Mouse (Mus musculus) induced T-regulatory cell, adult 2 months (primary cell): ENCODE results near the gene Car11.

Experiments used
- DNase-seq: peaks from one replicate; pipeline ENCODE4 v3.0.0-alpha.2; 2012; ENCODE audit warnings: low read depth

Gene Car11

GRCm38 (mm10) chr7:45723301-45723700 is 23.7 kb downstream of the Car11 start:
- DNase-seq: no peak

DNA sequence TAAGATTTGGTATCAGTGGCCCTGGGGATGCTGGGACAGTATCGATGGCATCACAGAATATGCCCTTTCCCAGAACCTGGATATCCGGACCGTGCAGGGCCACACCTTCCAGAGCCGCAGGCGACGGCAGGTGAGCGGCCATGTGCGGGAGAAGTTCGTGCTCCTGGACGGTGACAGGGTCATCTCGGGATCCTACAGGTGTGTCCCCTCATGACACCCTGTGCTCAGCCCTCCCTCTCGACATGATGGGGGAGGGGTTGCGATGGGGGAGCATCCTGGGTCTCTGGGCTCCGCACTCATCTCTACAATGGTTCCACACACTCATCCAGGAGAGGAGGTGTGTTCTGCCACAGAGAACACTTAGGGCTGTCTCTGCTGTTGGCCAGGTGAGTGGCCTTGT is 24.1 kb downstream of the Car11 start:
- no peak for DNase-seq

- no peak for DNase-seq
These were observed 25.5 kb downstream of the Car11 start for GRCm38 (mm10) chr7:45725151-45725550.

DNA sequence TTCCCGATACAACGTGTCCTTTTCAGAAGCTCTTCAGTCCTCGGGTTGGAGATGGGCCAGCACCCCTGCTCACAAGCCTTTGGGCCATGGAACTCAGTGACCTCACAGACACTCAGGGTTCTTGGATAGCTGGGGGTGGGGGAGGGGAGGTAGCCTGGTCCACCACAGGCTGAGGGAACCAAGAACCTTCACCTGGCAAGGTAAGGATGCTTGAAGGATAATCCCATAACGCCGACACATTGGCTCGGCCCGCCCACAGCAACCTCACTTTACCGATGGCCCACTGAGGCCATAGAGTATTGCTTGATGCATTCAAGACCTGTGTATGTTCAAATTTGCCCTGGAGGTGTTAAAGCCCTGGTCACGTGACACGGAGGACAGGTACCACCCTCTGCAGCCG is 26.1 kb downstream of the Car11 start, which contains the start of gene Spaca4:
Gene Spaca4, minus strand, starts transcription at position 101 of the 400 bp plus-strand sequence.
- no peak for DNase-seq

- DNase-seq: no peak
These were observed 26.8 kb downstream of the Car11 start for GRCm38 (mm10) chr7:45726419-45726818.

GRCm38 (mm10) chr7:45727625-45728024 is 28.0 kb downstream of the Car11 start:
- no peak for DNase-seq

- peak; percentile 53 for DNase-seq
These were observed 31.2 kb downstream of the Car11 start for GRCm38 (mm10) chr7:45730727-45731431.

DNA sequence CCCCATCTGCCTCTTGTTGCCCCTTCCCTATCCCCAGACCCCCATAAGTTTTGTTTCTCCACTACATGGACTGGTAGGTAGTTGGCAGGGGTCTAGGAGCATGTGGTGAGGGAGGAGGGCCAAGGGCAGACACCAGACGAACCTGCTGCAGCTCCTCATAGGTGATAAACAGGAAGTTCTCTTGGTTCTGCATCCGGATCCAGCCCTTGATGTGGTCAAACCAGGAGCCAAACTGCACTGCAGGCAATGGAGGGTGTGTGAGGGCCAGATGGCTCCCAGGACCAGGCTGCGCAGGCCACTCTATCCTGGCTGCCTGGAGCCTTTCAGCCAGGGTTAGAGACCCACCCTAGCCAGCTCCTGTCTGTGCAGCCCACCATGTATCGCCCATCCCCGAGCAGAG is 33.8 kb downstream of the Car11 start:
- DNase-seq: peak; percentile 87

- DNase-seq: peak; percentile 98
These were observed 39.6 kb downstream of the Car11 start for GRCm38 (mm10) chr7:45739162-45739763.

DNA sequence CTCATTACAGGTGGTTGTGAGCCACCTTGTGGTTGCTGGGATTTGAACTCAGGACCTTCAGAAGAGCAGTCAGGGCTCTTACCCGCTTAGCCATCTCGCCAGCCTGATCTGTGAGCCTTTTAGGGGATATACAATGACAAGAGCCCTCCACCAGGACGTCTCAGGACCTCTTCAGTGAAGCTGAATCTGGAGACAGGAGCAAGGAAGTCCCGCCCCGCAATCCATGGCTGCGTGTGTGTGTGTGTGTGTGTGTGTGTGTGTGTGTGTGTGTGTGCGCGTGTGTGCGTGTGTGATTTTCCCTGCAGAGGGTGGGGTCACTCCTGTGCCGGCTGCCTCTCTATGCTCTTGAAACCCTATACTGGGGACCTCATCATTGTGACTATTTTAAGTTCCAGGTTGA is 40.2 kb downstream of the Car11 start:
- DNase-seq: peak; percentile 62

DNA sequence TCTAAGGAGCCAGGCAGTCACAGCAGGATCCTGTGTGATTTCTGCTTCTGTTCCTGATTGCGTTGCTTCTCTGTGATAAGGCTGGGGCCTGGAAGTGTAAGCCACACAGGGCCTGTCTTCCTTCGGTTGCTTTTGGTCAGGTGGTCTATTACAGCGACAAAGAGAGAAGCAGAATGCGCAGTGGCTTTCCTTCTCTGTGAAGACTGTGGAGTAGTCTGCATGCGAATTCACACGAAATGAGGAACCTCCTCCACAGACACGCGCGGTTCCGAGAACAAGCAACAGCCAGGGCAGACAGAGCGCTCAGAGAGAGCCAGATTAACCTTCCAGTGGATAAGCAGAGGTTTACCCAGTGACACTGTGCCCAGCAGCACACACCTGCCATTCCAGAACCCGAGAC is 41.7 kb downstream of the Car11 start:
- DNase-seq: no peak

- DNase-seq: peak; percentile 90
These were observed 42.1 kb downstream of the Car11 start for GRCm38 (mm10) chr7:45741777-45742176.

GRCm38 (mm10) chr7:45742338-45742737 is 42.7 kb downstream of the Car11 start:
- peak; percentile 90 for DNase-seq

GRCm38 (mm10) chr7:45744387-45744786 is 44.7 kb downstream of the Car11 start:
- peak; percentile 73 for DNase-seq

- peak; percentile 54 for DNase-seq
These were observed 46.9 kb downstream of the Car11 start for GRCm38 (mm10) chr7:45746518-45746917.

DNA sequence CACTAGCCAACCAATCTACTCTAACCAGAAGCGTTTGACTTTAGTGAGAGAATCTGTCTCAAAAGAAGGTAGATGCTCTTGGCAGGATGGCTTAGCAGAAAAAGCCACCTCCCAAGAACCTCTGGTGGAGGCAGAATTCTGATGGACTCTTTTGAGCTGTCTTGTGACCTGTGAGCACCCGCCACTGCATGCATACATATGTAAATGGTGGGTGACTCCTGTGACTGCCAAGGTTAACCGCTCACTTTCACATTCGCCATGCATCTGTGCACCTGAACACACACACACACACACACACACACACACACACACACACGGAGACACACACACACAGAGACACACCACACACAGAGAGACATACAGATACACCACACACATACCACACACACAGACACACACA is 47.8 kb downstream of the Car11 start:
- no peak for DNase-seq

DNA sequence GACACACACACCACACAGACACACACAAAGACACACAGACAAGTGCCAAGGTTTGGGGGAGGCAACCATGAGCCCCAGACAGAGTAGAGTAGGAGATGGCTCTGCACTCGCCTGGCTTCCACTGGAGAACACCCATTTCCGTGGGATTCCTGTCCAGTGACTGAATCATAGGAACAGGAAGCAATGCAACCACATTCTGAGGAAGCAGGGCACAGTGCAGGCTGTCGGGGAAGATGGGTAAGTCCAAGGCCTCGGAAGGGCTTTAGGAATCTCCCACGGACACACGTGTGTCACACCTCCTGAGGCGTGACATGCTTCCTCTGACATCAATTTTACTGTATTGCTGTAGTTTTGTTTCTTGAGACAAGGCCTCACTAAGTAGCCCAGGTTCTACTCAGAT is 48.5 kb downstream of the Car11 start:
- no peak for DNase-seq

- no peak for DNase-seq
These were observed 49.8 kb downstream of the Car11 start for GRCm38 (mm10) chr7:45749401-45749800.

- DNase-seq: no peak
These were observed 50.5 kb downstream of the Car11 start for GRCm38 (mm10) chr7:45750162-45750561.
